Mouse (Mus musculus) B cell, adult 2 months (primary cell): ENCODE measurements around the gene Atp2b2.

Experiments used
- DNase-seq, 2 experiments: peaks; one replicate each; pipeline ENCODE4 v3.0.0; 2022

Gene Atp2b2

DNA sequence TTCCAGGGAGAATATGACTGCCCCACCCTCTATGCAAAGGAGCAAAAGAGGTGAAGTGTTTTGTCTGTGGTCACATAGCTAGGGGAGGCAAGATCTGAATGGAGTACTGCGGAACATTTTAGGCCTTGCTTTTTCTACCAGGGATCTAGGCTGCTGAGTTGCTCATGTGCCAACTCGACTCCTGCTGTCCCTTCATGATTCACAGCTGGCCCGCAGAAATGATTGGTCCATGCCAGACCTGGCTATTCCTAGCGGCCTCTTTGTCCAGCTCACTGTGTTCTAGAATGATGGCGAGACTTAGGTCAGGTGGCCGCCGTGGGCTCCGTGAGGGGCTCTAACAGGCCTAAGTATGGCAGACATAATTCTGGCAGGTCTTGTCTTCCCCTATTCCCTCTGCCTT is 103.0 kb downstream of the Atp2b2 start:
- no peak for DNase-seq

GRCm38 (mm10) chr6:113936811-113937508 is 105.5 kb downstream of the Atp2b2 start:
- DNase-seq, result no peak

DNA sequence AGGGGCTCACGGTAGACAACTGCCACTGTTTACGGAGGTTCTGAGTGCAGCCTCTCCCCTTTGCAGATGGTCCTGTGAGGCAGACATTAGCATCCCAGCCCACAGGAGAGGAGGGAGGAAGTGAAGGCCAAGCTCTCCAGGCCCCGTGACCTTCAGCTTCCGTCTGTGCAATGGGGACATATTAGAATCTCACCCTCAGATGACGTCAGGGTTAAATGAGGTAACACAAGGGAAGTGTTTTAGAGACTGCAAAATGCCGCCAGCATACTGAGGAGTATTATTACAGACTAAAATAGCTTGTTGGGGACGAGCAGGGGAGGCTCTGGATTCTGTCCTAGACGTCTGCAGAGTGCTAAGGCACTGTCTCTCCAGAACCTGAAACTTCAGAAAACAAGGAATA is 106.3 kb downstream of the Atp2b2 start:
- DNase-seq, result no peak

DNA sequence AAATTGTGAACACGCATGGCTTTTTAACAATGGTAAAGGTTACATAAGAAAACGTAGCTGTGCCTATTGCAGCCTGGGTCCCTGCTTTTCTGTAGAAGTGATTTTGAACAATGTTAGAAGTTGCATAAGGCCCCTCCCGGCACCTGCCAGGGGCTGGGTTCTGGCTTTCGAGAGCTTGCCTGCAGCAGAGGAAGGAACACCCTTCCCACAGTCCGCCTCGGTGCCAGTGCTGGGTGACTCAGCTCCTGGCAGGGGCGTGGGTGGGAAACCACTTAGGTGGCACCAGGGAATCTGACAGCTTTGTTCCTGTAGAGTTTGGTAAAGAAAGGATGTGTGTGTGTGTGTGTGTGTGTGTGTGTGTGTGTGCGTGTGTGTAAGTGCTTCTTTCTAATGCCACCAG is 107.7 kb downstream of the Atp2b2 start:
- DNase-seq, result no peak

DNA sequence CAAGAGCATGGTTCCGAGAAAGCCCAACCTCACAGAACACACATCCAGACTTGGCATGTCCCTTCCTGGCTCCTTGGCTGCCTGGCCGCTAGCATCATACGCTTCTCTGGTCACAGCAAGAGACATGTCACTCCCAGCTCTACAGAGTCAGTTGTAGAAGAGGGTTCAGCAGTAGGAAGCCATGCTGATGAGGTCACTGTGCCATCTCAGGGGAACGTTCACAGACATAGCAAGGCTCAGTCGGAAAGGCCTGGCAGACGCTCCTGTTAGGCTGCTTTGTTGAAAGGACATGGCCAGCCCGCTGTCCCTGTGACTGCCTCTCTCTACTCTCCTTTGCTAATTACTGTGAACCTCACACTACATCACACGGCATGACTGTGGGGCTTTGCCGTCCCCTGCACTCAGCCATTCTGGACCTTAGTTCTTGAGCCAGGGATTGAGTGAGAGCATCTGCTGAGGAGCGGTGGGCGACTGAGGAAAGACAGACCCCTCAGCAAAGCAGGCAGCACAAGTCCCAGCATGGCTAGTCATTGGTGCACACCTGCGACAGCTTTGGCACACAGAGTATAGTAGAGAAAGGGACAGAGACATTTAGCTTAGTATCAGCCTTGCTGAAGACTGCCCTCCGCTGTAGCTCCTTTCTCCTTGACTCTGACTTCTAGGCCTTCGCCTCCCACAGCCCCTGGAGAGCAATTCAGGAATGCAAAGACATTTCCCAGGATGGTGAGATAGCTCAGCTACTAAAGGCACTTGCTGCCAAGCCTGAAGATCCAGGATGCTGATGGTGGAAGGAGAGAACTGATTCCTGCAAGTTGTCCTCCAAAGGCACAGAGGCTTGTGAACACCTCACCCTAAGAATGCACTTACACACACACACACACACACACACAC is 108.9 kb downstream of the Atp2b2 start:
- no peak for DNase-seq

DNA sequence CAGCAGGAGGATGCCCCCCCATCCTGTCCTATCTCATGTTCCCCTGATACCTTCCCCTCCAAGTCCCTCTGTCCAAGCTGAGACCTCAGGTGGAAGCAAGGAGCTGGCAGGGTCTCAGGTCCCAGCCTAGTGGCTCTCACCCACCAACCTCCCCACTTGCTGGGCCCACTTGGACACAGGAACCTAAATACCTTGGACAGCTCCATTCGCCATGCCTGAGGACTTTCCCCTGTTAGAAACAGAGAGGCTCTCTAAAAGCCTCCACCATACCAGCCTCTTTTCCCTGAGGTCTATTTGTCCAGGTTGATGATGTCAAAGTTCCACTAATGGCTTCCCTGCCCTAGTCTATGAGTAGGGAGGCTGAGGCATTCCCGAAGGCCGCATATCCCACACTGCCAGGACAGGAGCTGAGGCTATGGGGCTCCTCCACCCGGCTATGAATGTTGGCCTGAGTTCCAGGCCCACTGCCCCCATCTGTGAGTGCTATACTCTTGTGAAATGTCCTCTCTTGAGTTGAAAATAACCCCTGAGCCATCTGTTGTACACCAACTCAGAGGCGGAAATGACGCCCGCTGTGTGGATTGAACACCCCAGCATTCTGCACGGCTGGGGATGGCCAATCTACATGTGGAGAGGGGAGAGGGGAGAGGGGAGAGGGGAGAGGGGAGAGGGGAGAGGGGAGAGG is 113.1 kb downstream of the Atp2b2 start:
- no peak for DNase-seq

DNA sequence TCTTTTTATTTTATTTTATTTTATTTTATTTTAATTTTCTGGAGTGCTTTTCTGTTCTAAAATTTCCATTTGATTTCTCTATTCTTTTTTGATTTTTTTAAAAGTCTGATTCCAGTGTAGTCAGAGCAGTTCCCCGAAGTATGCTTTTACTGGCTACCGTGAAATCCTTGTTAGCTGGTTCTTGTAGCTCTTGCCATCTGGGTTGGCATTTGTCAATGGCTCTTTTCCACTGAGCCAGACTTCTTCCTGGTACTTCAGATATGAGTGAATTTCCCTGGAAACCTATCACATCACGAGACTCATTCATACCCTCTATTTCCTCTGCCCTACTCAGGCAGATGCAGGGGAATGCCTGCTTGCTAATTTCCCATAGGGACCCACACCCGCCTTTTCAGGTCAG is 119.2 kb downstream of the Atp2b2 start:
- no peak for DNase-seq

- no peak for DNase-seq
Measured at GRCm38 (mm10) chr6:113920466-113920865, 121.9 kb downstream of the Atp2b2 start.

DNA sequence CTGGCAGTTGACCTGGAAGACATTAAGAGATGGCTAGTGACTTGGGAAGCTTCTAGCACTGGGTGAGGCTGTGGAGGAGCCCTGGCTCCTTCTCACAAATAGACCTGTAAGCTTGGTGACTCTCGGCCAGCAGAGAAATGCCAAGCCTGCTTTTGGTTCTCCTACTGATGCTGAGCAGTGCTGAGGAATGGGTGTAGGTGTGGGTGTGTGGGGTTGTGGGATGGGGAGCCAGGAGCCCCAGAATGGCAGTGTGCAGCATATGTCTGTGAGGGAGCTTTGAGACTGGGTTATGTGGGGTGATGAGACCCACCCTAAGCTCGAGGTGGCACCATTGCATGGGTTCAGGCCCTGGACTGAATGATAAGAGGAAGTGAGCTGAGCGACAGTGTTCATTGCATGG is 129.7 kb downstream of the Atp2b2 start:
- no peak for DNase-seq

GRCm38 (mm10) chr6:113911094-113911493 is 131.3 kb downstream of the Atp2b2 start:
- peak in 1 of 2 experiments; percentile 22 for DNase-seq

DNA sequence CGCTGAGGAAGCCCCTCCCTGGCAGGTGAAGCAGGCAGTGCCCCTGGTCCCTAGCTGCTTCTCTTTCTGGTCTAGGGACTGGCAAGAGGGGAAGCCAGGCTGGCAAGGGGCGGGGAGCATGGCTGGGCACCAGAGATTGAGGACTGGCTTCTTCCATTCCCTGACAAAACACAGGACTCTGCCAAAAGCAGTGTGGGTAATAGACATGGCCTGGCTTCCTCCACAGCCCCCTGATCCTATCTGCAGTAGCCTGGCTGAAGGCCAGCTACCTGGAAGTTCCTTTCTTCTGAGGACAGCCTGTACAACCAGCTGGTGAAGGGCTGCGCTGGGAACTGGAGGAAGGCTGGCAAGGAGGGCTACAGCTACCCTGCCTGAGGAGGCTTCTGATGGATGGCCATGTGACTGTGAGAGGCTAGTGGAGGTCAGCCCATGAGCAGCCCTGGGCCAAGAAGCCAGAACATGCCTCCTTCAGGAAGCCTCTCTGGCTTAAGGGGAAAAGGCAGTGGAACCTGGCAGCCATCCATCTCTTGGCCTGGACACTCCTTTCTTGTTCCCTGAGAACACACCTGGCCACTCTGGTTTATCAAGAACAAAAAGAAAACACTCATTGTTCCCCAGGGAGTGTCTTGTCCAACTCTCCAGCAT is 131.9 kb downstream of the Atp2b2 start:
- DNase-seq, result no peak

GRCm38 (mm10) chr6:113909836-113910235 is 132.6 kb downstream of the Atp2b2 start:
- DNase-seq, result no peak

DNA sequence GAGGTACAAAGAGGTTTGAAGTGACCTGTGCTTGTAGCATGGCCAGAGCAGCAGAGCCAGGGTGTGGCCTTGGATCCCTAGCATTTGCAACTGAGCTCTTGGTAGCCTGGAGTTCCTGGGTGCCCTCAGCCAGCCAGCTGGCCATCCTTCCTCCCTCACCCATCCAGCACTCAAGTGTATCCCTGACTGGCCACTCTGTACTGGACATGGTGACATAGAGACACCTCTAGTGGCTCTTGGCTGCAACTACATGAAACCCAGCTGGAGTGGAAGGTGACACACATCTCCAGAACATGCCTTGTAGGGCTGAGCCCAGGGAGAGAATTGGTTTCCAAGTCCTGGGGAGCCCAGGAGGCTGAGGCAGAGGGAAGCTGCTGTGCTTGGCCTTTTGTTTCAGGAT is 134.3 kb downstream of the Atp2b2 start:
- no peak for DNase-seq

DNA sequence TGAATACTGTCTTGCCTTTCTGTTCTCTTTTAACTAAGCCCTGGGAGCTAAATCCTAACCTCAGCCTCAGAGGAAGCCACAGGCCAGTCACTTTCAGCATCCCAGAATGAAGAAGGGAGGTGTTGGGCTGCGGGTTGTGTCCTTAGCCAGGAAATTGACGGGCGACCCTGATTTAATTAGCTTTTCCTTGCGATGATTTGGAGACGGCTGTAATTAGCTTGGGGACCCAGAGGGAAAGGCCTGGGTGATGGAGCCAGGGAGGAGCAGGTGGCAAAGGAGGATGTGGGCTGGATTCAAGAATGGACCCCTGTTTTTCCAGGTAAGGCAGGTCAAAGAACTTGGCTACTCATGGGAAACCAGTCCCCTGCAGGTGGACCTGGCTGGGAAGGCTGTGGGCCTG is 138.0 kb downstream of the Atp2b2 start:
- no peak for DNase-seq

DNA sequence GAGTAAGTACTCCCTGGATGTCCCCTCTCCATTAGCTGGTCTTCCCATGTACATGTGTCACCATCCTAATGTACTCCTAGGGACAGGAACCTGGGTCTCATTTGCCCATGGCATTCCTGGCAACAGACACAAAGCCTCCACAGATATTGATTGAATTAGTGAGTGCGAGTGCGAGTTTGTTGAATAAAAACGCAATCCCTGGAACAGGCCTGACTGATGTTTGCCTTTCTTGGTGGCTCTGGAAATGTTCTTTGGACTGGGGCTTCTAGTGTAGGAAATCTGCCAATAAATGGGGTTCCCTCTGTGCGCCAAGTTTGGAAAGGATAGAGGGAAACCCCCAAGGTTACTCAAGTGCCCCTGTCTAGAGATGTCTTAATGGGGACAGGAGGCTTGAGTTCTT is 146.4 kb downstream of the Atp2b2 start:
- DNase-seq, result no peak

GRCm38 (mm10) chr6:113894008-113894407 is 148.4 kb downstream of the Atp2b2 start:
- DNase-seq, result no peak

GRCm38 (mm10) chr6:113892091-113892674 is 150.2 kb downstream of the Atp2b2 start:
- DNase-seq, result no peak

- no peak for DNase-seq
Measured at GRCm38 (mm10) chr6:113891225-113891967, 151.0 kb downstream of the Atp2b2 start.

- no peak for DNase-seq
Measured at GRCm38 (mm10) chr6:113890858-113891213, 151.6 kb downstream of the Atp2b2 start.

DNA sequence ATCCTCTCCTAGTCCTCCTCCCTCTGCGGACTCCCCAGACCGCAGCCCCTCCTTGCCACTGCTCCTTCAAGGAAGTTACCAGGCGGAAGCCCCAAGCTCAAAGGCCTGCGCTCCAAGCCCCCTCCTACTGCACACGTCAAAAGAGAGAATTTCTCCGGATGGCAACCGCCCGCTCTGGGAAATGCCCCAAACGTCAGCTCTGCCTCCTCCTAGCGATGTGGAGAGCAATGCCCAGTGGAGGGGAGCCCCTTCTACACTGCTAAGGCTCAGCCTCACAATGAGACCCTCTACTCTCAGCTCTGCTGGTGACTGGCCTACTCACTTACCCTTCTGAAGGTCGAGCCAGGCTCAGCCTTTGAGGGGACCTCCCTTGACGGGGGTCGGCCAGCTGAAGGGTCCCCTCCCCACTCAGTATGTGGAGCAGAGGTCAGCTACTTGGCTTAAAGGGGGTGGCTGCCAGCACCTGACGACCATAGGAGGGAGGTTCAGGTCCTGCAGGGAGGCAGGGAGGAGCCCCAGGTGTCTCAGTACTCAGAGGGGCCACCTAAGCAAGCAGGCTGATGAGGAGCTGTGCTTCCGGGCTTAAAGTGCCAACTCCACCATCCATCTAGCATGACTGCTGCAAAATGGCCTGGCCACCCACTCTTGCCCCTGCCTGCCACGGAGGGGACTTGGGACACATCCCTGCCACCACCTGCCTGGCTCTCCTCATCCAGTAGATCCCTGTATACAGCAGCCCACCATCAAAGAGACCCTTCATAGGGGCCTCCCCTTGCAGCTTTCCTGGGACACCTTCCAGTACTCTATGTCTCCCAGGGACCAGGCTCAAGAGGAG is 152.2 kb downstream of the Atp2b2 start:
- no peak for DNase-seq

- DNase-seq, result no peak
Measured at GRCm38 (mm10) chr6:113889180-113889579, 153.2 kb downstream of the Atp2b2 start.
